24 mouse cellular contexts compared by ENCODE assay signal in genomic region chr17:29775836-29776235, GRCm38 (mm10).
"Had no signal": no experiment of that assay in that cellular context is flagged by ENCODE, and none has a peak within 500 bp of the region (broad histone marks: within the 10 kb centered on the region; RNA-seq: fewer than 3 reads in every experiment).

No protein-coding gene starts in this region.

- ATAC-seq: hindbrain, postnatal 0 days; intestine, embryonic 16.5 days; liver, embryonic 12.5 days had no signal

- H3K9me3 ChIP-seq: heart, embryonic 10.5 days; heart, embryonic 13.5 days; heart, embryonic 15.5 days; hindbrain, embryonic 13.5 days; hindbrain, embryonic 15.5 days; kidney, embryonic 15.5 days; liver, embryonic 12.5 days; liver, embryonic 15.5 days had no signal

- H3K4me3 ChIP-seq: gastrocnemius, adult 2 months; heart, embryonic 10.5 days; heart, embryonic 13.5 days; heart, embryonic 15.5 days; hindbrain, embryonic 13.5 days; hindbrain, embryonic 15.5 days; kidney, embryonic 15.5 days; layer of hippocampus, adult 2 months; left cerebral cortex, adult 2 months; liver, embryonic 12.5 days; liver, embryonic 15.5 days had no signal

- H3K4me2 ChIP-seq: heart, embryonic 13.5 days; heart, embryonic 15.5 days; hindbrain, embryonic 13.5 days; hindbrain, embryonic 15.5 days; kidney, embryonic 15.5 days; liver, embryonic 12.5 days; liver, embryonic 15.5 days had no signal

- H3K9ac ChIP-seq: heart, embryonic 13.5 days; heart, embryonic 15.5 days; hindbrain, embryonic 13.5 days; hindbrain, embryonic 15.5 days; kidney, embryonic 15.5 days; liver, embryonic 12.5 days; liver, embryonic 15.5 days had no signal

- H3K36me3 ChIP-seq: heart, embryonic 10.5 days; heart, embryonic 13.5 days; heart, embryonic 15.5 days; hindbrain, embryonic 13.5 days; hindbrain, embryonic 15.5 days; kidney, embryonic 15.5 days; liver, embryonic 12.5 days; liver, embryonic 15.5 days had no signal

- H3K27ac ChIP-seq: gastrocnemius, adult 2 months; heart, embryonic 10.5 days; heart, embryonic 13.5 days; heart, embryonic 15.5 days; hindbrain, embryonic 13.5 days; hindbrain, postnatal 0 days; kidney, embryonic 15.5 days; kidney, postnatal 0 days; layer of hippocampus, adult 2 months; left cerebral cortex, adult 2 months; liver, embryonic 12.5 days; liver, embryonic 15.5 days had no signal

- H3K4me1 ChIP-seq: heart, embryonic 10.5 days; heart, embryonic 13.5 days; hindbrain, embryonic 15.5 days; liver, embryonic 15.5 days had no signal

- DNase-seq: gastrocnemius, adult 2 months; gastrocnemius, postnatal 10 days; gastrocnemius, postnatal 25 days; heart, adult 18-20 months; heart, postnatal 14 days; heart, postnatal 36 days; kidney, adult 11 months; kidney, adult 2 months; kidney, adult 9 months; kidney, postnatal 14 days; kidney, postnatal 36 days had no signal

- H3K27me3 ChIP-seq: hindbrain, embryonic 15.5 days had no signal
